Mouse (Mus musculus) hematopoietic stem cell, adult 5-6 weeks (primary cell): ENCODE measurements at regions not wholly inside any gene's neighbourhood (a gene's known extent, or its start where the extent isn't known, plus 50 kb on each side); places are given as distances from the start of the nearest gene placed in this dataset.

Source experiments
- ATAC-seq, 2 experiments: fragments of 125-278 bp in 1 of 2; replicated peaks in 1 of 2; 2 replicates each; pipeline ENCODE4 v1.8.0; 2016 to 2017; ENCODE audit warnings: inconsistent platforms in 2 of 2, mild to moderate bottlenecking in 2 of 2, moderate number of reproducible peaks in 2 of 2, low read depth in 1 of 2, moderate TSS enrichment in 1 of 2; ENCODE audit not compliant: low FRiP score in 2 of 2, poor library complexity in 2 of 2, severe bottlenecking in 2 of 2, insufficient read depth in 1 of 2, low TSS enrichment in 1 of 2

- no peak for ATAC-seq
Observed at GRCm38 (mm10) chr1:56063474-56063873, 573.8 kb downstream of the Hsfy2 start.
